Mouse (Mus musculus): ENCODE results near the gene Tmem53. TPM values are rescaled to one million over a fixed set of nuclear protein-coding genes. Genes with fewer than 3 reads are reported as not detected.

Gene Tmem53
- total RNA-seq, 4 experiments from 2014 or later, result 5.4 to 6.8 (median 6.1) TPM

DNA sequence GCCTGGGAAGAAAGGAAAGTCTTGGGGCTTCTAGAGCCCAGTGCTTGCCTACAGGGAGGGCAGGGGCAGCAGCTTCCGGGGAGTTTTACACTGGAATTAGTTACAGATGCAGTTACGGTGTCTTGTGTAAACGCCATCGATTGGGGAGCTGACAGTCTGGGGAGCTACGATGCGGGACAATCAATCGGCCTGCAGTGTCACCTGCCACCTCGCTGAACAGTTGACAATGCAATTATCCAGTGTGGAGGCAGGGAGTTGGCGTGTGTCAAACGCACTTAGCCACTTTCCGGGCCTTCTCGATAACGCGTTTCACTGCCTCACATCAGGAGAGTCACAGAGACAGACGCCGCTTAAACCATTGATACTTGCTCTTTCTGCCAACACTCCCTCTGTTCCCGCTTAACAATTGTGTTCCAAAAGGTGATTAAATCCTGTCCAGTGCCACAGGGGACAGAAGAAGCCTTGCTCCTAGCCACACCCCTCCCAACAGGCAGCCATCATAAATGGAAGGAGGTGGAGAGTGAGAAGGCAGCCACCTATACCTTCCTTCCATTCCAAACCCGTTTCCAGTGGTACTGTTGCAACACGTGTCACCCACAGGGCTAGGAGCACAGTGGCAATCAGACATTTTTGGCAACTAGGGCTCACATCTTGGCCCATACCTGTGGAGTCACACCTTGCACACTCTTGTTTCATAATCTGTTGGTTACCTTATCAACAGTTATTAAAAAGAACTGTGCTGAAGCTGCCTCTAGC, 29.5 kb downstream of the Tmem53 start:
- DNase-seq (ENCODE audit: low spot score in 2 of 2), result no peak

DNA sequence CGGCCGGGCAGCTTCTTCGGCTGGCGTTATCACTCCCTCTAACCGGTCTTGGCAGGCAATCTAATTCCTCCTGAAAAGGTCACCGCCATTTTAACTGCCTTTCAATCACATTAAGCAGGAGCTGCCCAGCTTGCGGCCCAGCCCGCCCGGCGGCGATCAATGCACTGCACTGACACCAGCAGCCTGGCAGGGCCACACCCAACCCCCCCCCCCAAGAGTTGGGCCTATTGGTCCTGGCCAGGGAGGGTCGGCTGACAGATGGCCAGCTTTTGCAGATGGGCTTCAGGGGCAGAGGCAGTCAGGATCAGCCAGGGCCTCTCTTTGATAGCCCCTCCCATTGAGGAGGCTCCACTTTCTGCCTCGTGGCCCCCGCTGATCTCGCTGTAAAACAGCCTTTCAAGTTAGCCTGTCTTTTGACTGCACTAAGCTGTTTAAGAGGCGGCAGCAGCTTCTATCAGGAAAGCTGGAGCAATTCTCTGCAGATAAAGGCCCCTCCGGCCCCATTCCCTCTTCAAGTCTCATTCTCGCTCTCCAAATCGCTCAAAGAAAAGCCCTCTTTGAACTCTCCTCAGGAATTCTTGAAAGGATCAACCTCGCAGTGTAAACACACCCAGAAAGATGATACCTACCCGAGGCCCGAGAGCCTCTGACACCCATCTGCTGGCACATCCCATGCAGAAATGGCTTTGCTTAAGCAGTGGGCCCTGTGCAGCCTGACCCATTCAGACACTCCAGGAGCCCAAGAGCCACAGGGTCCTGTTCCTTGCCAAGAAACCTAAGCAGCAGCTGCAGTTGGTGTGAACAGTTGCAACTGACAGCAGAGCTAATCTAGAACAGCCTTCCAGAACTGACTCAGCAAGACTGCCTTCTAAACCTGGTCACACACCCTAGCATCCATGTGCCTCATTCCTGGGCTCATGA, 31.8 kb downstream of the Tmem53 start:
- DNase-seq (ENCODE audit: low spot score in 2 of 2), result no peak

DNA sequence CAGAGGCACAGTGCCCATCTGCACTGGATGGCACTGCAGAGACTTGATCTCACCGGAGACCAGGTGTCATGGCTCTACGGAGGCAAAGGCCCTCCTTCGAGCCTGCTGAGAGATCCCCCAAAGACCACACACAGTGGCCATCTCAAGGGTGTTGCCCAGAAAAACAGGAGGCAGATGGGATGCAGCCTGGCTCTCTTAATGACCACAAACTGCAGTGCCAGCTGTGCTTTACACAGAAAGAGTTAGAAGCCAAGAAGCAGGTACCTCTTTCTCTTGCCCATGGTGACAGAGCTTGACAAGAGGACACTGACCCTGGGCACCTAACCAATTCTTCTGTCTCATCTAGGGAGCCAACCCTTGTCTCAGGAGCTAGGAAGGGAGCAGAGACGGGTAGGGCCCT, 32.6 kb downstream of the Tmem53 start:
- no peak for DNase-seq (ENCODE audit: low spot score in 2 of 2)

DNA sequence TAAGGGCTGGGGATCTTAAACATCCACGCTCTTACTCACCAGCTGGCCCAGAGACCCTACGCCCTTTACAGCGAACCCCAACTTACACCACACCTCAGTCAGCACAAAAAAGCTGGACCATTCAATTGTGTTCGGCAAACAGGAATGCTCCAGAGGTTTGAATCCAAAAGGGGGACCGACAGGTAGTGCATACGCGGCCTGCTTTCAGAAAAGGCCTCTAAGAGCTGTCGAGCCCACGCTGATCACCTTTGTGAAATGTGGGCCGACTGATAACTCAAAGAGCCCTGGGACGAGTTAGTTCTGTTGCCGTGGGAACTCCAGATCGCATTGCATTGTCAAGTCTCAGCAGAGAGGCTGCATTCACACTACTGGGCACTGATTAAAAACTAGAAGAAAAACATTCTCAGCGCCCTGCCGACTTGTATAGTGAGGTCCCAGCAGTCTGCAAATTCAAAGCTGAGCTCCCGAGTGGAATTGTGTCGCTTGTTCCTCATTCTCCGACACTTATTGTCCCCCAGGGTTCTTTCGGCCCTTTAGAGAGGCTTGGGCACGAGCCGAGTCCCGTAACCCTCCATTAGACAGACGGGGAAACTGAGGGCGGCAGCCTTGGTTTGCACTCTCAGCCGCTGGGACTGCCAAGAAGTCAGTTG, 36.7 kb downstream of the Tmem53 start:
- DNase-seq (ENCODE audit: low spot score in 2 of 2), result peak in 1 of 2 experiments; percentile 36

DNA sequence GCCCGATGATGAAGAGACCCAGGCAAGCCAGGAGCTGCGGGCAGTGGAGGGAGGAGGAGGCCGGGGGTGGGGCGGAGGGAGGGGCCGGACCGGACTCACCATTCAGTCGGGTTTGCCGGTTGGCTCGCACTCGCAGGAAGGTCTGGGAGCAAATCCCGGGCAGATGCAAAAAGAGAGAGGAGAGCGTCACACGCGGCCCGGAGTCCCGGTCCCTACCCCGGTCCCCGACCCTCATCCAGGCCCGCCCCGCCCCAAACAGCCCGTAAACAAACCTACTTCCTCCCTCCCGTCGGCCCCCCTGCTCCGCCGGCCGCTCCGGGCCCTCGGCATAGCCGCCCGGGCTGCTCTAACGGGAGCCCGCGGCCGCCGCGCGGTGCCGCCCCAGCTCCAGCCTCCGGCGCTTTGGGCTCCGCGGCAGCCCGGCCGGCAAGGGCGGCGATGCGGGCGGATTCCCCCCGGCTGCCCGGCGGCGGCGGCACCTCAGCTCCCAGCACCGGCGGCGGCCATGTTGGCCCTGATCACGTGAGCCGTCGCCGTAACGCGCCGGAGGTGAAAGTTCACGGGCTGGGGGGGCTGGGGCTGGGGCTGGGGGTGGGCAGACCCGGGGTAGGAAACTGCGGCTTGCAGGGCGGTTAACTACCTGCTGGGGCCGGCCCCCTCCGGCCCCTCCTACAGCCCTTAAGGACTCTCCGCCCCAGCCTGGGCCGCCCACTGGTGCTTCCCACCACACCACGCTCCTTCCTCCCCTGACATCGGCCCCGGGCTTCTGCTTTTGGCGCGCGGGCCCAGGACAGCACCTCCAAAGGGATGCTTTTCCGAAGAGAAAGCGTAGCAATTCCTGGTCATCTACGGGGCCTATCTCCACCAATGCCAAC, 37.4 kb downstream of the Tmem53 start:
- DNase-seq (ENCODE audit: low spot score in 2 of 2), result peak; percentile 58

DNA sequence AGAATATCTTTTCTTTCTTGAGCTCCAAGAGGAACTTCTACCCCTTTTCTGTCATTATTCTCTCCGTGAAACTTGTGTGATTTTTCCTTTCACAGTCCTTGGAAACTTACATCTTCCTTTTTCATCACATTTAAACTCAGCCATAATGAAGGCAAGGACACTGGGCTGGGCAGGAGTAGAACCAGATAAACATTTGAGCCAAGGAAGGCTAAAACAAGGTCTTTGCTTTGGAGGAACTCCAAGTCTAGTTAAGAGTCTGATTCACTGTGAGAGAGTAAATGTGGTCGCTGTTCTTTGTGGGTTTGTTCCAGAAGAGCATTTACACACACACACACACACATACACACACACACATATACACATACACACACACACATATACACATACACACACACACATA, 39.9 kb downstream of the Tmem53 start:
- DNase-seq (ENCODE audit: low spot score in 2 of 2), result no peak

DNA sequence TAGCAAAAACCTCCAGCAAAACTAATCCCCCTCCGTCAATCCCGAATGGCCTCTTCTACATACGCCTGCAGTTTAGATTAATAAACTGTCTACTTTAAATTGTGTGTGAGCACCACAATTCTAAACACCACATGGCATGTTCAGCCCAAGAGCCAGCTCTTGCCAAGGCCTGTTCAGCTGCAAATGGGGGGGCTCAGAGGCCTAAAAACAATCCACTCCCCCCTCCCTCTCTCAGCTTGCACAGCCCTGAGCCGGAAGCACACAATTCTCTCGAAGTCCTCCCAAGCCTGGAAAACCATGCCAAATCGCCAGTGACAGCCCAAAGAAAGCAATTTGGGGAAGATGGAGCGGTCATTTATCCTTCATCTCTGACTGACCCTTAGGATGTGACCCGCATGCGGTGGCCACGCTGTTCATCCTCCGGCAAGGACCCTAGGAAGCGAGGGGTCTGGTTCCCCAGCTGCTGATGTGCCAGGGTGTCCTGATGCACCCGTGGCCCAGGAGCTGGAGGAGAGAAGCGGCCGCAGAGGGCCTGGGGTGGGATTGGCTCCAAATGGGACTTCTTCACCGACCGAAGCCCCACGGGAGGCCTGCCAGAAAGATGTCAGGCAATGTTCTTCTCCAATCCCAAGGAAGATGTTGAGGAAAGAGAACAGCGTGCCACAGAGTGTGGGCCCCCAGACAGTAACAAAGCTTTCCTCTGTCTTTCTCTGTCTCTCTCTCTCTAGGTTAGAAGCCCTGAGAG, 45.3 kb downstream of the Tmem53 start:
- DNase-seq (ENCODE audit: low spot score in 2 of 2), result no peak

DNA sequence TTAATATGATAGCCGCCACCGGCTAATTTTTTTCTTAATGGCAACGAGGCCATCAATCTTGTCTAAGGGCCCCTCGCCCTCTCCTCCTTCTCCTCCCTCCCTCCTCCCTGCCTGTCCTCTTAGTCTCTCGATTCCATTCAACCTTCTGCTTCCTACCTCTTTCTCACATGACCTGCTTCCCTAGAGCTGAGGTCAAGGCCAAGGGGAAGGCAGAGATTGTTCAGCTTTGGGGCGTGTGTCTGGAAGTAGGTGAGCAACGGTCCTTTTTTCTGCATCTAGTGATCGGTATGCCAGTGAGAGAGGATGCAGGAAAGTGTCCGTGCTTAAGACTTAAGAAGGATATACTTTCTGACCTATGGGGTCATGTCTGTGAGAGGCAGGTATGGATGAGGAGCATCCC, 46.1 kb downstream of the Tmem53 start:
- no peak for DNase-seq (ENCODE audit: low spot score in 2 of 2)

DNA sequence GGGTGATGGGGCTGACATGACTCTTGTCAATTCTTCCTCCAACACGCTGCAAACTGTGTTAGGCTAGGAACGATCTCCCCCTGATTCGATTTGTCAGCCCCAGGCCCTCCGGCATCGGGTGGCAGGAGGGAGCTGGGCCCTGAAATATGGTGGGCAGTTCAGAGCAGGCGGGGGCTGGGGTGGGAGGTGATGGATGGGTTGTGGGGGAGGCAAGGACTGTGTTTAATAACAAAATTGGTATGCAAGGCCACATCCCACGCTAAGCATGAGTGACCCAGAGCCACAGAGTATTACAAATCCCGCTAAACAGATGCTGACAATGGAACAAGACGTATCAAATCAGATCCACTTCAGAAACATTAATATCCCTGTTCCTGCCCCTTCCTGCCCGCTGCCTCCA, 48.2 kb downstream of the Tmem53 start:
- DNase-seq (ENCODE audit: low spot score in 2 of 2), result no peak

DNA sequence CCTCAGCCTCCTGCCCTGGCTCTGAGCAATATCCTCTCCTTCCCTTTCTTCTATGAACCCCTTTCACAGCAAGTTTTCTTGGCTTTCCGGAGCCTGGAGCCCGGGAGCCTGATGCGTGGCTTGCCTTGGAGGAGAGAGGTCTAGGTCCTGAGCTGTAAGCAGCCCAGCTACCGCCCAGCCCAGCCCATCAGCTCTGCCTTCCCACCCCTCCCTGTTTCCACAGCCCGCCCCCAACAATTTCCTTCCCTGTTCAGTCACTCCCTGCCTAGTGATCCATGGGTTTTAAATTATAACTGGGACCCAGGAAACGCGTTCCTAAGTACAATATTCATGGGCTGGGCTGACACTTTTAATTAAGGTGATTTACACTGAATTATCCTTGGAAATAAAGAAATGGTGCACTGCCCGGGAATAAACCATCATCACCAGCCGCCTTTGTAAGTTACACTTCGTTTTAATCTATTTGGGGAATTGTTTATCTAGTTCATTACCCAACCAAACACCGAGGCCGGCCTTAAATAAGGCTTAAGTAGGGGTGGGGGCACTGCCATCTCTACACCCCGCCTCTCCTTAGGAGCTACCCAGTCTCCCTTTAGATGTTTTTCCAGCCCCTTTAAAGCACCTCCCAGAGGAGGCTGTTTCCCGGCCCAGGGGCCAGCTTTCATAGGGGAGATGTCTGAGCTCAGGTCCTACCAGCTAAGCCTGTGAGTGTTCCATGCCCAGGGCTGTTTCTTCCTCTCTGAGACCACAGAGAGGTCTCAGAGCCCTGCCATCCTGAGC, 50.5 kb downstream of the Tmem53 start:
- no peak for DNase-seq (ENCODE audit: low spot score in 2 of 2)

DNA sequence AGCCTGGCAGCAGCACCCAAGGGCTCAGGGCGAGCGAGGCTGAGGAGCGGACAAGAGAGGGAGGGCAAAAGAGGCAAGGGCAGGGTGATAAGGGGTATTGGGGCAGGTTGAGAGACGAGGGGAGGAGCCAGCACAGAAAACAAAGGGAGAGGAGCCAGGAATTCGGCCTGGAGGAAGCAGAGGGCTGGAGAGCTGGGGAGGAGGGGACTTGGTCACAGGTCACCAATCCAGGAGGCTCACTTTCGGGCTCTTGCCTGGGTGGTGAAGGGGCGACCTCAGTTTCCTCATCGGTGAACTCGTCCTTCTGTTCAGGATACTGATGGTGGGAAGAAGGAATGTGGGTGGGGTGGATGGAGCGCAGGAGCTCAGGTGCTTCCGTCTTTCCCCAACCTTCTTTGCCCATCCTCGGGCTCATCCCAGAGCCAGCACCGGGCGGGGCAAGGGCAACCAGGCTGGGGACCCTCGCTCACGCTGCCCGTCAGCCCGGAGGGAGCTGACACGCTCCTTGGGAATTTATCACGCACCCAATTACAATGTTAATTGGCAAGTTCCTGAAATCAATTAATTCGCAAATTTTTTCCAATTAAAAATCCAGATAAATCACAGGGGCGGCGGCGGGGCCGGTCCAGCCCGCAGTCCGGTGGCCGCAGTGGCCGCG, 52.0 kb downstream of the Tmem53 start:
- DNase-seq (ENCODE audit: low spot score in 2 of 2), result no peak

DNA sequence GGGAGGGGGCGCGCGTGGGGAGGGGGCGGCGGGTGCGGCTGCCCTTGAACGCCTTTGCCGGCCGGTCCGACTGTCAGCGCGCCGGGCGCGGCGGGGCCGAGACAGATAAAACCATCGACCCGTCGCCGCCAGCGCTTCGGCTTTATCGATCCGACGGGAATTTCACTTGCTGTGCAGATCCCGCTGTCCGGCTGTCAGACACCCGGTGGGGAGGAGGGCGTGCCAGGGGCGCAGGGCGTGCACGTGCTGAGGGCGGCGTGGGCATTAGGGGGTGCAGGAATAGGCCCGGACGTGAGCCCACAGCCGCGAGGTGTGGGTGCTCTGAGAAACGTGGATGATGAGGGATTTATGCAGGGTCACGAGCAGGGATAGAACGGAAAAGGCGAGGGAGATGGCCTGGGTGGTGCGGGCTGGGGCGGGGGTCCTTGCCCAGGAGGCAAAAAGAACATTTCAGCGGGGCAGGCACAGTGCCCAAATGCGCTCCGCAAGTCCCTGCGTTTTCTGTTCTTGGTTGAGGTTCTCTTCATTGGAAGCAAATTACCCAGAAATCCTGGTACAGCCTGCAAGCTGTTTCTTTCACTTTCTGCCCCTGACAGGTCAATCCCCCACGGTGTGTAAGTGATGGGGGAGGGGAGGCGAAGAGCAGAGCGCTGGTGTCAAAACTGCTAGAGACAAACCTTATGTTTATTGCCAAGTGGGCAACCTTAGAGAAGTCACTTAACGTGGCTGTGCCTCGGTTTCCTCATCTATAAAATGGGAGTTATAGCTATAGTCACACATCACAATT, 52.7 kb downstream of the Tmem53 start:
- no peak for DNase-seq (ENCODE audit: low spot score in 2 of 2)

DNA sequence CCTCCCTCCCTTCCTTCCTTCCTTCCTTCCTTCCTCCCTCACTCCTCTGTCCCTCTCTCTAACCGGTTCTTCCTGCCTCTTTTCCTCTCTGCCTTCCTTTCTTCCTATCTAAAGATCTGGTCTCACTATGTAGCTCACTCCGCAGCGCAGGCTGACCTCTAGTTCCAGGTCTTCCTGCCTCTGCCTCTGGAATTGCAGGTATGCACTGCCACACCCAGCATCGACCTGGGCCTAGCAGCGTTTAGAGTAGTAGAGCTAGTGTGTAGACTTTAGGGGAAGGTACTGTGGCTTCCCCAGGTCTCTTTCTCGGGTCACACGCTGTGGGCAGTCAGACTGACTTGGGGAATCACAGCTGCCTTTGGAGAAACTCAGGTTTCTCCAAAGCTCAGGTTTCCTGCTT, 53.7 kb downstream of the Tmem53 start:
- no peak for DNase-seq (ENCODE audit: low spot score in 2 of 2)

DNA sequence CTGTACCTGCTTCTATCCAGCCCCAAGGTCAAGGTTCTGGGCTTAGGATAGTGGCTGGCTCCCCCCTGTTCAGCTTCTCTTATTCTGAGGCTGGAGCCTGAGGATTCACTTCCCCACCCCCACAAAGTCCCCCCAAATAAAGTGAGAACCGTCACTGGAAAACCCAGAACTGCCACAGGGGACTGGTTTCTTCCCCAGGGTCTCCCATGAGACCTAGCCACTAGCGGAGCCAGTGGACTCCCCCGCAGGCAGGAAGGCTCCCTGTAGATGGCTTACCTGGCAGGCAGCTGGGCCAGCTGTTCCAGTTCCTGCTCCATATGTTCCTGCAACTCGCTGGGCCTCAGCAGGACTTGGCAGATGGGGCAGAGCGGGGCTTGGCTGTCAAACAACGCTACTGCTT, 55.5 kb downstream of the Tmem53 start:
- DNase-seq (ENCODE audit: low spot score in 2 of 2), result no peak

DNA sequence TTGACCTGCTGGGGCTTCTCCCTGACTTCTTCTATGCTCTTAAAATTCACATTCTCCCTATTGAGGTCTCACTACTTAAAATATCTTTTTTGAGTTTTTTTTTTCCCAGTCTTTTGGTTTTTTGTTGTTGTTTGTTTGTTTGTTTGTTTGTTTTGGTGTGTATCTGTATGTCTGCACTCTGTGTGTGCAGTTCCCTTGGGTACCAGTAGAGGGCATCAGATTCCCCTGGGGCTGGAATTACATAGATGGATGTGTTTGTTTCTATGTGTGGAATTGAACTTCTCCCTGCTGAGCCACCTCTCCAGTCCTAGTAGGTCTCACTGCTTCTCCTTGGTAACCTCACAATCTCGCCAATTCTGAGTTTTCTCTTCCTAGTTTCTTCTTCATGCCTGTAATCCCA, 57.7 kb downstream of the Tmem53 start:
- DNase-seq (ENCODE audit: low spot score in 2 of 2), result no peak

DNA sequence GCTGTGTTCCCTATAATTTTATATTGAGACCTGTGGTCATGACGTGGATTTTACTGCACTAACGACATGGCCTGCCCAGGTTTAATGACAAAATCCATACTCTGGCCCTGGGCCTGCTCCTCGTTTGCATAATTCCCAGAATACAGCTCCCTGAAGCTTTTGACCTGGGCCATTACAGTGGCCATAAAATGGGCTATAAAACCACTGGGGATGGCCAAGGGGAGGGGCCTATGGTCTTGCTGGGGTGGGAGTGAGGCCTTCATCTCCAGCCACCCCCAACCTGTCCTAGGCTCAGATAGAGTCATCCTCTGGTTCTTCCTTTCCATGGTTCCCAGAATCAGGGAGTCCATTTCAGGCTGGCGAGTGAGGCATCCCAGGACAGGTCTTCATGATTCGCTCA, 60.1 kb downstream of the Tmem53 start:
- DNase-seq (ENCODE audit: low spot score in 2 of 2), result no peak

DNA sequence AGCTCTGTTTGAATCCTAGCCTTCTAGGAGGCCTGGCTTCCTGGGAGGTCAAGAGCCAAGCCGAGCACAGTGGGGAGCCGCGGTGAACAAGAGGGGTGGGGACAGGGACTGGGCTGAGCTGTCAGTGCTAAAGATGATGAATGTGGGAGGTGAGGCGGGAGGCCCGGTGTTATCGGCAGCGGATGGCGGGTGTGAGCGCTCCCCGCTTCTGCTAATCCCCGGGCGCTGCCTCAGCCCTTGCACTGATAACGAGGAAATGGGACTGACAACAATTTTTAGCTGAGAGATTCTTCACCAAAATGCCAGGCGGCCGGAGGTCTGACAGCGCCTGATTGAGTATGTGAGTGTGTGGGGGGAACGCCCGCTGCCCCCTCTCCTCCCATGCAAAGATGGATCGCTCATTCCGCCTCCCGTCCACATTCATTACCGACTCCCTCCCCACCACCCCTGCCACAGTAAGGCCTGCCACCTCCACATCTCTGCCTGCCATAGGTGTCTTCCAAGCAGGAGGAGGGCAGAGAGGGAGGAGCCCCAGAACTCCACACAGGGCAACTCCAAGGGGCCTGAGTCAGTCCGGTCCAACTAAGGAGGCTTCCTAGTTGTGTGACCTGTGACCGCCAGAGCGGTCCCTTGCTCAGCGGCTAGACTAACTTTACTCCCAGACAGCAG, 60.8 kb downstream of the Tmem53 start:
- no peak for DNase-seq (ENCODE audit: low spot score in 2 of 2)

DNA sequence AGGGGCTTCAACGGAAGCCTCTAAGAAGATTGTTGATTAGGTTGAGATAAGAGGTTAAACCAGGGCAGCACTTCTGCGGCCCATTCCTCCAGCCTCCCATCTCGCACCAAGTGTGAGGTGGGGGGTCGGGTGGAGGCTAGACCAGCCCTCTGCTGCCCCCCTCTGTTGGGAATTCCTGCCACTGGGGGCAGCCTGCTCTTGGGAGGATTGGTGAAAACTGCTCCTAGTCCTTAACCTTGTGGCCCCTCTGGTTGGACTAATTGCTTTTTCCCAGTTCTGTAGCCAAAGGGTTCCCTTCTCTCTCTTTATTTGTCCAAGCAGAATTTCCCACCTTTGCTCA, 61.3 kb downstream of the Tmem53 start:
- no peak for DNase-seq (ENCODE audit: low spot score in 2 of 2)
